Mouse (Mus musculus) liver, embryonic 15.5 days (tissue): ENCODE results near the gene H2-T24. TPM values are rescaled to one million over a fixed set of nuclear protein-coding genes. Genes with fewer than 3 reads are reported as not detected.

Experiments
- ATAC-seq: fragments of 200-750 bp; cut with Nextera tagmentation; 2 replicates; pipeline ENCODE4 v1.8.0; 2017; ENCODE audit warnings: moderate number of reproducible peaks, mild to moderate bottlenecking, moderate library complexity; ENCODE audit not compliant: insufficient read depth
- H3K27ac ChIP-seq: fragments of 300-500 bp; sonication (generic); replicated peaks from 2 replicates; pipeline ENCODE4 v1.5.1; 2015; ENCODE audit warnings: mild to moderate bottlenecking, inconsistent platforms
- H3K27me3 ChIP-seq: fragments of 300-500 bp; sonication (generic); 2 replicates; pipeline ENCODE4 v1.6.1; 2015; ENCODE audit warnings: mild to moderate bottlenecking, inconsistent platforms
- H3K36me3 ChIP-seq: fragments of 300-500 bp; sonication (generic); replicated peaks from 2 replicates; pipeline ENCODE4 v1.6.1; 2015; ENCODE audit warnings: moderate library complexity, mild to moderate bottlenecking, inconsistent platforms
- H3K4me1 ChIP-seq: fragments of 300-500 bp; sonication (generic); replicated peaks from 2 replicates; pipeline ENCODE4 v1.6.1; 2015; ENCODE audit warnings: inconsistent platforms
- H3K4me2 ChIP-seq: fragments of 300-500 bp; sonication (generic); 2 replicates; pipeline ENCODE4 v1.6.1; 2015; ENCODE audit warnings: moderate library complexity, mild to moderate bottlenecking, inconsistent platforms
- H3K4me3 ChIP-seq: fragments of 300-500 bp; sonication (generic); replicated peaks from 2 replicates; pipeline ENCODE4 v1.5.1; 2015; ENCODE audit warnings: mild to moderate bottlenecking, inconsistent platforms
- H3K9ac ChIP-seq: fragments of 300-500 bp; sonication (generic); 2 replicates; pipeline ENCODE4 v1.6.1; 2015; ENCODE audit warnings: moderate library complexity, mild to moderate bottlenecking, inconsistent platforms
- H3K9me3 ChIP-seq: fragments of 300-500 bp; sonication (generic); replicated peaks from 2 replicates; pipeline ENCODE4 v1.6.1; 2016; ENCODE audit warnings: inconsistent platforms
- WGBS: fragments of 180-500 bp; shearing (Covaris S2); methylation state at CpG from one replicate; pipeline ENCODE4 v1.1.7; 2015; ENCODE audit warnings: mixed read lengths; ENCODE audit not compliant: insufficient replicate concordance; 5-methylcytosine and 5-hydroxymethylcytosine counted together
- polyA plus RNA-seq: library from polyadenylated mRNA; unstranded; fragments of >200 nt; fragmentation: Nextera tagmentation; extraction: Ambion mirVana; gene quantifications from 2 replicates; pipeline ENCODE4 v1.2.1, GENCODE M21; 2015

Gene H2-T24
- polyA plus RNA-seq, 1 experiment from 2014 or later, result 8.2 TPM

DNA sequence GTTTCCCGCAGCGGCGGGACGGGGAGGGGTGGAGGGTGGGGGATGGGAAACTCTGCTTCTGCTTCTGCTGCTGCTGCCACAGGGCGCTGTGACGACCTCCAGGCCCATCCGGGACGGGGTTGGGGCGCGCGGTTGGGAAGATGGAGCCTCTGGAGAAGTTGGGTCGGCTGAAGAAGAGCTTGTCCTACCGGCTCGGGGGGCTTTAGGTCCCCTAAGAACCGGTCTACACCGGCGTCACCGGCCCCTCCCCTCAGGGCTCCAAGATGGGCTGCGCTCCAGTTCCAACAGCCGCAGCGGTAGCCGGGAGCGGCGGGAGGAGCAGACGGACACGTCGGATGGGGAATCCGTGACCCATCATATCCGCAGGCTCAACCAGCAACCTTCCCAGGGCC lies 40.0 kb downstream of the H2-T24 start:
- no peaks in the 10 kb centered on the region for H3K9me3 ChIP-seq
- ATAC-seq, result 0 out of 2 replicates have a peak, but pooled peaks have one; percentile 4
- H3K9ac ChIP-seq, result peak overlapping the region; percentile 62
- H3K27ac ChIP-seq, result peak overlapping the region; percentile 89
- H3K4me1 ChIP-seq, result peaks cover 38% of the 10 kb centered on the region
- H3K27me3 ChIP-seq, result no peaks in the 10 kb centered on the region; the same call in 1 of the 2 replicates
- 0% methylated on average over 29 of the region's 29 CpGs for WGBS
- H3K4me3 ChIP-seq, result peak overlapping the region; percentile 89
- peak overlapping the region; percentile 98 for H3K4me2 ChIP-seq
- H3K36me3 ChIP-seq, result peaks cover 14% of the 10 kb centered on the region

DNA sequence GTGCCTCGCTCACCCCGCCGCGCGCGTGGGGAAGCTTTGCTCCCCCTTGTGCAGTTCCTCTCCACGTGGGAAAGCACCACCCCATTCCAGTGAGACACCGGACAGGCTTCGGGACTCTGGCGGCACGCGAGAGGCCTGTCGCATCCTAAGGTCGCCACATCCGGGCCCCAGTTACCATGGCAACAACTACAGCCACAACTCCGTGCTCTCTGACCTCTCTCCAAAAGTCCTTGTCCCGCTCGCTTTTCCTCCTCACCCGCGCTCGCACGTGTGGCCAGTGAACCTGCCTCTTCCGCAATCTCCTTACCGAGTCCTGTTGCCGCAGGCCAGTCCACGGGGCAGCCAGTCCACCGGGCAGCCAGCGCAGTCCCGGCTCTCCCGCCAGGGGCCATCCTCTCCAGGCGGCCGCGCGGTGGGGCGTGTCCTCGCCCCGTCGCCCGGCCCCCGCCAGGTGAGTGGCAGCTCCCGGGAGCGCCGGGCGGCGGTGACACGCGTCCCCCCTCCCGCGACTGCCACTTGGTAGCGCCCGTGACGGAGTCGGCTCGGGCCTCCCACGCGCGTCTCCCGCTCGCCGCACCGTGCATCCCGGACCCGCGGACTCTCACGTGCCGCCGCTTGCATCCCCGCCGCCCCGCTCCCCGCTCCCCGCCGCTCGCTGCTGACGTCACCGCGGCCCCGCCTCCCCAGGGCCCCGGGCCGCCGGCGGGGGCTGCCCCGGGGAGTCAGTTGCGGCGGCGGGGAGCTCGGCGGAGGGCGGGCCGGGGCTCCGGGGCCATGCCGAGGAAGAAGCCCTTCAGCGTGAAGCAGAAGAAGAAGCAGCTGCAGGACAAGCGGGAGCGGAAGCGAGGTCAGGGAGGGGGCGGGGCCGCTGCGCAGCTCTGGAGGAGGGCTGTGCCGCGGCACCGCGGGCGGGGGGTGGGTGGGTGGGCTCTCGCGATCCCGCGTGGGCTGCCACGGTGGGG lies 40.7 kb downstream of the H2-T24 start, which contains the start of the genes Gnl1 and Prr3:
TSS of gene Gnl1 (plus strand) at position 451 of the 962 bp plus-strand sequence.
TSS of gene Prr3 (minus strand) at position 836 of the 962 bp plus-strand sequence.
- H3K36me3 ChIP-seq, result peaks cover 15% of the 10 kb centered on the region
- peaks cover 38% of the 10 kb centered on the region for H3K4me1 ChIP-seq
- no peaks in the 10 kb centered on the region; the same call in 1 of the 2 replicates for H3K27me3 ChIP-seq
- H3K9ac ChIP-seq, result peak within 1 kb of the TSS; percentile 62
- WGBS, result under 1% methylated on average over 109 of the region's 109 CpGs
- peak; percentile 89 for ATAC-seq
- H3K4me2 ChIP-seq, result peak within 1 kb of the TSS; percentile 98
- no peaks in the 10 kb centered on the region for H3K9me3 ChIP-seq
- peak within 1 kb of the TSS; percentile 89 for H3K27ac ChIP-seq
- H3K4me3 ChIP-seq, result peak within 1 kb of the TSS; percentile 89

- peaks cover 20% of the 10 kb centered on the region for H3K36me3 ChIP-seq
- no peaks in the 10 kb centered on the region for H3K9me3 ChIP-seq
- H3K27ac ChIP-seq, result peak overlapping the region; percentile 89
- peak overlapping the region; percentile 62 for H3K9ac ChIP-seq
- peak overlapping the region; percentile 89 for H3K4me3 ChIP-seq
- ATAC-seq, result peak; percentile 33
- peak overlapping the region; percentile 98 for H3K4me2 ChIP-seq
- whole genome bisulfite sequencing, result under 1% methylated on average over 41 of the region's 41 CpGs
- no peaks in the 10 kb centered on the region; the same call in 1 of the 2 replicates for H3K27me3 ChIP-seq
- H3K4me1 ChIP-seq, result peaks cover 38% of the 10 kb centered on the region
Observed at GRCm38 (mm10) chr17:35978811-35979400, 41.5 kb downstream of the H2-T24 start.

GRCm38 (mm10) chr17:35972131-35972530 lies 48.2 kb downstream of the H2-T24 start:
- Histone ChIP-seq H3K9me3 (no peaks in the 10 kb centered on the region), H3K4me2 (no peak overlapping the region), H3K36me3 (peaks cover 25% of the 10 kb centered on the region), H3K27ac (no peak overlapping the region), H3K9ac (no peak overlapping the region), H3K4me1 (peaks cover 41% of the 10 kb centered on the region), H3K4me3 (no peak overlapping the region), H3K27me3 (no peaks in the 10 kb centered on the region)
- 29% methylated on average over 1 of the region's 1 CpGs for WGBS
- no peak for ATAC-seq

DNA sequence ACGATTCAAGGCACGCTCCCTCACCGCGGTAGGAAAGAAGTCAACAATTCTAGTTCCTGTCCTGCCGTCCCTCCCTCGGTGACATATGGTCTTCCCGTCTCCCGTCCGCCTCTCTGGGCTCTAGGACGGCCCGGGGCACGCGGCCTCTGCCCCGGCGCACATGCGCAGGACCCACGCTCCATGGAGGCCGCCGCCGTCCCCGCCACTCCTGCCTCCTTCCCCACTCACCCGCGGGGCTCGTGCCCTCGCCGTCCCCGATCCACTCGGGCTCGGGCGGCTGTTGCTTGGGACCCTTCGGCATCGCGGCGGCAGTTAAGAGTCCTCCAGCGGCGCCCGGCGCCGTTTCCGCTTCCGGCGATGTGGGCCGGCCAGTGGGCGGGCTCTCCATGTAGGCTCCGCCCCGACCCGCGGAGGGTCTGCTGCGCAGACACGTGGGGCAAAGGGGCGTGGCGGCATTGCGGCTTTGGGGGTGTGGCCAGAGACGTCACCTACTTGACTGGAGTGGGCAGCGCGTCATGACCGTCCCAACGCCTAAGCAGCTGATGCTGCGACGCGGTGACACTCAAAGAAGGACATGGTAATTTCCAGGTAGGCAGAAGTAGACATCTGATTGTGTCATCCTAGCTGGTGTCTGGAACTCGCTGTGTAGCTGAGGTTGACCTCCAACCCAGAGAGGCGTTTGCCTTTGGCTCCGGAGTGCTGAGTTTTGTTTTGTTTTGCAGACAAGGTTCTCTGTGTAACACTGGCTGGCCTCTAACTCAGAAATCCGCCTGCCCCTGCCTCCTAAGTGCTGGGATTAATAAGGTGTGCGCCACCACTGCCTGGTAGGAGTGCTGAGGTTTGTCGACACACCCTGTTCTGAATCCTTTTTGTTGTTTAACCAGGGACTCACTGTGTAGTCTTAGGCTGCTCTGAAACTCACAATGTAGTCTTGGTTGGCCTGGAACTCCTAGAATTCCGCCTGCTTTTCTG lies 50.7 kb downstream of the H2-T24 start, which contains the start of gene Abcf1:
TSS of gene Abcf1 (minus strand) at position 344 of the 972 bp plus-strand sequence.
- Histone ChIP-seq H3K9ac (peak within 1 kb of the TSS; percentile 88), H3K36me3 (peaks cover 46% of the 10 kb centered on the region), H3K4me2 (peak within 1 kb of the TSS; percentile 86), H3K27ac (peak within 1 kb of the TSS; percentile 82), H3K9me3 (no peaks in the 10 kb centered on the region), H3K27me3 (no peaks in the 10 kb centered on the region), H3K4me3 (peak within 1 kb of the TSS; percentile 90), H3K4me1 (peaks cover 52% of the 10 kb centered on the region)
- WGBS, result under 1% methylated on average over 68 of the region's 68 CpGs
- ATAC-seq, result peak; percentile 93

DNA sequence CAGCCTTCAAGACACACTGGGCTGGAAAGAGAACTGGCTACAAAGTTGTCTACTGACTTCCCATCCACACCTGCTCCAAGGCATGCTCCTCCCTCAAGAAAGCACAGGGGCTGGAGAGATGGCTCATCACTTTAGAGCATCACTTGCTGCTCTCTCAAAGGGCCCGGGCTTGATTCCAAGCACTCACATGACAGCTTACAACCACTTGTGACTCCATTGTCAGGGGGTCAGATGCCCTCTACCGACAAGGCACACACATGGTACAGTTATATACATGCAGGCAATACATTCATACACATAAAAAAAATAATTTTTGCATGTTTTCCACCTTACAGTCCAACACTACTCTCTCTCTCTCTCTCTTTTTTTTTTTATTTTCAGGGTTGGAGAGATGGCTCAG lies 52.7 kb downstream of the H2-T24 start:
- no peak for ATAC-seq
- no peak overlapping the region for H3K4me2 ChIP-seq
- H3K36me3 ChIP-seq, result peaks cover 53% of the 10 kb centered on the region
- no peak overlapping the region for H3K27ac ChIP-seq
- H3K9ac ChIP-seq, result no peak overlapping the region
- no peak overlapping the region for H3K4me3 ChIP-seq
- 81% methylated on average over 2 of the region's 2 CpGs for WGBS
- no peaks in the 10 kb centered on the region for H3K9me3 ChIP-seq
- no peaks in the 10 kb centered on the region for H3K27me3 ChIP-seq
- peaks cover 52% of the 10 kb centered on the region for H3K4me1 ChIP-seq

DNA sequence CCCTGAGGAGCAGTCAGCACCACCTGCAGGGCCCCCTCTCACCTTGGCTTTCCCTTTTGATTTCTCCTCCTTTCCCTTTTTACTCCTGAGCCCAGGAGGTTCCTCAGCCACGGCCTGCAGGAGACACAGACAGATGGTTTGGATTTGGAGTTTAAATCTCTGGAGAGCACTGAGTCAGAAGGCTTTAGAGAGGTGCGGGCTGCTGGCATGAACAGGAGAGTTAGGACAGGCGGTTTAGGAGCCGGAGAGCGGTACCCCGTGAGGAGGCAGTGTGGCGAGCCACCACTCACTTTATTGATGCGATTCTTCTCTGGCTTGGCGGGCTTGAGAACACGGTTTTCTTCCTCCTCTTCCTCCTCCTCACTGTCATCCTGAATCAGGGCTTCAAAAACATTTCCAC lies 57.1 kb downstream of the H2-T24 start:
- no peak overlapping the region for H3K27ac ChIP-seq
- H3K36me3 ChIP-seq, result peaks cover 93% of the 10 kb centered on the region
- ATAC-seq, result no peak
- no peak overlapping the region for H3K9ac ChIP-seq
- no peak overlapping the region for H3K4me3 ChIP-seq
- no peaks in the 10 kb centered on the region for H3K9me3 ChIP-seq
- H3K4me1 ChIP-seq, result peaks cover 22% of the 10 kb centered on the region
- H3K4me2 ChIP-seq, result no peak overlapping the region
- no peaks in the 10 kb centered on the region for H3K27me3 ChIP-seq
- 85% methylated on average over 10 of the region's 10 CpGs for WGBS

- no peaks in the 10 kb centered on the region for H3K4me1 ChIP-seq
- no peak for ATAC-seq
- WGBS, result 88% methylated on average over 15 of the region's 15 CpGs
- no peaks in the 10 kb centered on the region for H3K27me3 ChIP-seq
- H3K9ac ChIP-seq, result no peak overlapping the region
- no peak overlapping the region for H3K27ac ChIP-seq
- no peak overlapping the region for H3K4me2 ChIP-seq
- peaks cover 82% of the 10 kb centered on the region for H3K36me3 ChIP-seq
- no peaks in the 10 kb centered on the region for H3K9me3 ChIP-seq
- no peak overlapping the region for H3K4me3 ChIP-seq
Observed at GRCm38 (mm10) chr17:35958533-35959223, 61.7 kb downstream of the H2-T24 start.
